Mouse (Mus musculus): ENCODE measurements around the gene Ncoa5.

DNA sequence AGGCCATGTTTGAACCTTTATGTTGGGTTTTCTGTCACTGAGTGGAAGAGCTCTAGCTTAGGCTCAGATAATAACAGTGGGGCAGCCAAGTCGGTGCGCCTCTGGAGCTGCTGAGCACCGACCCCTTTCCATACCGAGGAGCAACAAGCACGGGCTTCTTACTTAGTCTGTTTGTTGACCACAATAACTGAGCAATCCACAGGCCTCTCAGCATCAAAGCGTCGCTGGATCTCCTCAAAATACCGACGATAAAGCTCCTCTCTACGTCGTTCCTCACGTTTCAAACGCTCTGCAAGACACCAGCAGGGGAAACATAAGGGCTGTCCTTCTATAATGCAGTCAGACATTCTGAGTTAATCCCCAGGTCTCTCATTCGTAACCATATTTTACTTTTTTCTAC is 25.5 kb downstream of the Ncoa5 start:
- TF ChIP-seq CTCF (IDR thresholded peaks at IDR 0.05; ENCODE audit: extremely low read depth, insufficient read depth, low read length), result no peak
- no peak for TF ChIP-seq POLR2A (IDR thresholded peaks at IDR 0.05; ENCODE audit: extremely low read depth, insufficient read depth, low read length)

All from cortical plate, adult 2 months (tissue).